Mouse (Mus musculus) kidney, adult 11 months (tissue): ENCODE measurements at regions not wholly inside any gene's neighbourhood (a gene's known extent, or its start where the extent isn't known, plus 50 kb on each side); places are given as distances from the start of the nearest gene placed in this dataset.

Source experiments
- DNase-seq: peaks from one replicate; pipeline ENCODE4 v3.0.0; 2022

- DNase-seq: no peak
These were observed 50.8 kb upstream of the 1700016C15Rik start for GRCm38 (mm10) chr1:177678832-177679231.
